Mouse (Mus musculus) forebrain, embryonic 16.5 days (tissue): ENCODE measurements around the gene Zfp933. TPM values are rescaled to one million over a fixed set of nuclear protein-coding genes. Genes with fewer than 3 reads are reported as not detected.
"Not testable (repeated sequence)": the region's sequence is repeated elsewhere in the genome, so short reads cannot be mapped to it uniquely, and the experiment has no call there.

ENCODE experiments used
- ATAC-seq: fragments of 200-750 bp; cut with Nextera tagmentation; 2 replicates; pipeline ENCODE4 v1.8.0; 2017; ENCODE audit warnings: mild to moderate bottlenecking, moderate library complexity
- H3K27ac ChIP-seq: fragments of 300-500 bp; sonication (generic); 2 replicates; pipeline ENCODE4 v1.5.1; 2014; ENCODE audit warnings: low read length, control low read depth
- H3K27me3 ChIP-seq: fragments of 300-500 bp; sonication (generic); replicated peaks from 2 replicates; pipeline ENCODE4 v1.6.1; 2014; ENCODE audit warnings: low read length; ENCODE audit not compliant: control insufficient read depth, insufficient read depth
- H3K36me3 ChIP-seq: fragments of 300-500 bp; sonication (generic); 2 replicates; pipeline ENCODE4 v1.6.1; 2014; ENCODE audit not compliant: control insufficient read depth, insufficient read depth
- H3K4me1 ChIP-seq: fragments of 300-500 bp; sonication (generic); replicated peaks from 2 replicates; pipeline ENCODE4 v1.6.1; 2014; ENCODE audit warnings: low read length; ENCODE audit not compliant: control insufficient read depth, insufficient read depth
- H3K4me2 ChIP-seq: fragments of 300-500 bp; sonication (generic); 2 replicates; pipeline ENCODE4 v1.6.1; 2014; ENCODE audit warnings: mild to moderate bottlenecking, low read length, control low read depth
- H3K4me3 ChIP-seq: fragments of 300-500 bp; sonication (generic); replicated peaks from 2 replicates; pipeline ENCODE4 v1.5.1; 2014; ENCODE audit warnings: mild to moderate bottlenecking, low read length, control low read depth
- H3K9ac ChIP-seq: fragments of 300-500 bp; sonication (generic); replicated peaks from 2 replicates; pipeline ENCODE4 v1.6.1; 2014; ENCODE audit warnings: low read depth, low read length, control low read depth
- H3K9me3 ChIP-seq: fragments of 300-500 bp; sonication (generic); 2 replicates; pipeline ENCODE4 v1.6.1; 2016; ENCODE audit warnings: low read length; ENCODE audit not compliant: control insufficient read depth
- whole genome bisulfite sequencing: fragments of 180-500 bp; shearing (Covaris S2); extraction: QIAGEN DNeasy Blood & Tissue Kit; methylation state at CpG from one replicate; pipeline ENCODE4 v1.1.7; 2014; 5-methylcytosine and 5-hydroxymethylcytosine counted together
- polyA plus RNA-seq: library from polyadenylated mRNA; unstranded; fragments of >200 nt; fragmentation: Nextera tagmentation; extraction: Ambion mirVana; gene quantifications from 2 replicates; pipeline ENCODE4 v1.2.1, GENCODE M21; 2015

Zfp933 gene
- polyA plus RNA-seq, 1 experiment from 2014 or later = 10.1 TPM

DNA sequence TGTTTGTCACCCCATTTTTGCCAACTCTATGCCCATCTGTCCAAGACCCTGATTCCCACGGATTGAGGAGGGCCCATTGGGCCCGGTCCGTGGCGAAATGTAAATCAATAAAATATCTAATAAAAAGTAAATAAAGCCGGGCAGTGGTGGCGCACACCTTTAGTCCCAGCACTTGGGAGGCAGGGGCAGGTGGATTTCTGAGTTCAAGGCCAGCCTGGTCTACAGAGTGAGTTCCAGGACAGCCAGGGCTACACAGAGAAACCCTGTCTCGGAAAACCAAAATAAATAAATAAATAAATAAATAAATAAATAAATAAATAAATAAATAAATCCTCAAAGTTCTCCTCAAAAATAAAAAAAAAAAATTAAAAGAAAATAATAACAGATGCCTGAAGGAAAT, 28.5 kb downstream of the Zfp933 start:
- not testable (repeated sequence) for ATAC-seq
- peaks cover 45% of the 10 kb centered on the region for H3K9me3 ChIP-seq

DNA sequence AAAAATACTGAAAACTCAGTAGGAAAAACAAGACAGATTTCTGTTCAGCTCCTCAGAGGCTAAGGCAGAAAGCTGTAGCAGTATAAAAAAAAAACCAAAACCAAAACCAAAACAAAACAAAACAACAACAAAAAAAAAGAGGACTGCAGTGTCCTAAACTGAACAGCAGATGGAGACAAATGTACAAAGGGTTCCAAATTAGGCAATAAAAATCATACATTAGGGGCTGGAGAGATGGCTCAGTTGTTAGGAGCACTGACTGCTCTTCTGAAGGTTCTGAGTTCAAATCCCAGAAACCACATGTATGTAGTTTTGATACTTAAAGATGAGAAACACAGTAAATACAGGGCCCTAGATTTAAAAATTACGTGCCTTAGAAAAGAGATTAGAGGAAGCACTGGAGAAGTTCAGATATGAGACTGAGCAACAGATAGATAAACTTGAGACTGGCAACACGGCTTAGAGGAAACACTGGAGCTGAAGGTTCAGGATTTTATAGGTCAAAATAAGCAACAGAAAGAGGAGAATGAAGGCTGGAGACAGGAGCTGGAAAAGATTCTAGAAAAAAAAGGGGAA, 33.5 kb downstream of the Zfp933 start:
- ATAC-seq = no peak
- Histone ChIP-seq H3K36me3 (no peaks in the 10 kb centered on the region), H3K9ac (no peak overlapping the region), H3K27ac (no peak overlapping the region), H3K9me3 (peaks cover 8% of the 10 kb centered on the region; the same call in 1 of the 2 replicates), H3K4me3 (no peak overlapping the region), H3K4me2 (no peak overlapping the region), H3K4me1 (no peaks in the 10 kb centered on the region), H3K27me3 (no peaks in the 10 kb centered on the region)
- 83% methylated on average over 2 of the region's 2 CpGs for WGBS

More for the DNA sequence above, 28.5 kb downstream of the Zfp933 start:
- not testable (repeated sequence) for H3K9ac ChIP-seq, H3K4me1 ChIP-seq, H3K4me2 ChIP-seq, H3K4me3 ChIP-seq, H3K27me3 ChIP-seq, H3K27ac ChIP-seq
- peaks cover 21% of the 10 kb centered on the region for H3K36me3 ChIP-seq
- 84% methylated on average over 7 of the region's 7 CpGs for WGBS

DNA sequence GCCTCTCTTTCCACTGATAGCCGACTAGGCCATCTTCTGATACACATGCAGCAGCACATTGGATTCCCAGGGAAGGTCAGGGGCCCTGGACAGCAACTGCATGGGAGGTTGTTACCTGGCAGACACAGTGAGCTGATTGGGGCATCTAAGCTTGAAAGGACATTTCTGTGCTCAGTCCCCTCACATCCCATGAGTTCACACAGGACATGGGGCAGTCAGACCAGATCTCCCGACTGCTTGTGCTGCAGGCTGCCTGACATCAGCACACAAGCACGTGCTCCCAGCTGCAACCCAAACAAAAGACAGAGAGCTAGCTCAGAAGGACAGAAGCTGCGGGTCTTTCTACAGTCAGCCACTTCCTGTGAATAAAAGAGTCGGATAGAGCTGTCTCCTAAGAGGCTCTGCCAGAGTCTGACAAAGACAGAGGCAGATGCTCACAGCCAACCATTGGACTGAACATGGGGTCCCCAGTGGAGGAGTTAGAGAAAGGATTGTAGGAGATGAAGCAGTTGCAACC, 34.9 kb downstream of the Zfp933 start:
- no peak overlapping the region for H3K9ac ChIP-seq
- no peak overlapping the region for H3K4me2 ChIP-seq
- H3K27me3 ChIP-seq = no peaks in the 10 kb centered on the region
- no peak overlapping the region for H3K4me3 ChIP-seq
- H3K4me1 ChIP-seq = no peaks in the 10 kb centered on the region
- 48% methylated on average over 5 of the region's 5 CpGs for WGBS
- peaks cover 8% of the 10 kb centered on the region; the same call in 1 of the 2 replicates for H3K9me3 ChIP-seq
- H3K27ac ChIP-seq = no peak overlapping the region
- ATAC-seq = no peak
- no peaks in the 10 kb centered on the region for H3K36me3 ChIP-seq

DNA sequence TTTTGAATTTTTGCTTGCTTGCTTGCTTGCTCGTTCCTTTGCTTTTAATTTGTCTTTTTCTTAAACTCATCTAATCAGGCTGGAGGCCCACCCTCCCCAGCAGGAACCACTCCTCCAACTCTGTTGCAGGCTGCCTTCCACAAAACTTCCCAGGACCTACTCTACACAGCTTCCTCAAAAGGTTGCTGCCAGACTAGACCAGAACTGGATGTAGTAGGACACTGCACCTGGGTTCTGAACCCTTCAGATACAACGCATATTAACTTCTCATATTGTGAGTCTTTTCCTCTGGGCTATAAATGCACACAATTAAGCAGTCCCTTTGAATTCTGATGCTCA, 38.2 kb downstream of the Zfp933 start:
- not testable (repeated sequence) for H3K27ac ChIP-seq, H3K9ac ChIP-seq, ATAC-seq, H3K4me1 ChIP-seq, H3K36me3 ChIP-seq, H3K9me3 ChIP-seq, H3K27me3 ChIP-seq
- Histone ChIP-seq H3K4me2 (peak overlapping the region; percentile 63), H3K4me3 (peak overlapping the region; percentile 48)
- 45% methylated on average over 2 of the region's 2 CpGs for WGBS

DNA sequence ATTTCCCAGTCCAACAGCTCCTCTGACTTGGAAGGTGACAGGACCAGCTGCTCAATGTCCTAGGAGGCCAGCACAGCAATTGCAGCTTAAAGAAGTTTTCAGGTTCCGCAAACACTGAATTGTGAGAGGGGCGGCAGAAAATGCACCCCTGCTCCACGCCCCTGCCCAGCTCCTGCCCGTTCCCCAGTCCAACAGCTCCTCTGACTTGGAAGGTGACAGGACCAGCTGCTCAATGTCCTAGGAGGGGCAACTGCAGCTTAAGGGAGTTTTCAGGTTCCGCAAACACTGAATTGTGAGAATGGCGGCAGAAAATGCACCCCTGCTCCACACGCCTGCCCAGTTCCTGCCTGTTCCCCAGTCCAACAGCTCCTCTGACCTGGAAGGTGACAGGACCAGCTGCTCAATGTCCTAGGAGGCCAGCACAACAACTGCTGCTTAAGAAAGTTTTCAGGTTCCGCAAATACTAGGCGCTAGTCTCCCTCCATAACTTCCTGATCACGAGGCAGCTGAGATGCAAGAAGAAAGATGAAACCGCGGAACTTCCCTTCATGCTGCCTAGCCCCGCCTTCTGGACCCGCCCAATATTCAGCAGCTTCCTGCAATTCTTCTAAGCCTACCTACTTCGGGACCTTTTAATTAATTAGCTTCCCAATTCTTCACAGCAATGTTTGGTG, 38.7 kb downstream of the Zfp933 start, which contains the start of gene Zfp984:
Zfp984 (minus strand) TSS at position 497 of the 674 bp plus-strand sequence.
- H3K27me3 ChIP-seq, ATAC-seq, H3K27ac ChIP-seq, H3K9me3 ChIP-seq, H3K4me1 ChIP-seq, H3K36me3 ChIP-seq: not testable (repeated sequence)
- Histone ChIP-seq H3K9ac (peak within 1 kb of the TSS; percentile 54), H3K4me3 (peak within 1 kb of the TSS; percentile 48), H3K4me2 (peak within 1 kb of the TSS; percentile 63)
- WGBS = 12% methylated on average over 15 of the region's 15 CpGs

DNA sequence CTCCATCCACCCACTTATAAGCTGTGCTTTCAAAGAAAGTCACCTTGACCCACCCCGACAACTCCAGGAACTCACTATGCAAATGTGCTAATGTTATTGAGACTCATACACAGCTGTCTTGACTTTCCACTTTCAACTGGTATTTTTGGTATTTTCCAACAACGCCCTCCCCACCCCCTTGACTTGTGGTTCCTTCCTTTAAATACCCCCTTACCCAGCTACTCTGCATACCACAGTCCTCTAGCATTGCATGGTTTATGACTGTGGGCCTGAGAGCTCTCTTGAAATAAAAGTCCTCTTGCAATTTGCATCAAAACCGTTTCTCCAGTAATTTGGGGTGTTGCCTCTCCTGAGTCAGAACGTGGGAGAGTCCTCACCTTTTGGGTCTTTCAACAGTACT, 39.7 kb downstream of the Zfp933 start:
- H3K9ac ChIP-seq, H3K4me1 ChIP-seq, ATAC-seq, H3K27ac ChIP-seq, H3K9me3 ChIP-seq, H3K27me3 ChIP-seq, H3K36me3 ChIP-seq, H3K4me3 ChIP-seq: not testable (repeated sequence)
- 80% methylated on average over 4 of the region's 4 CpGs for WGBS
- peak overlapping the region; percentile 63; the same call in 1 of the 2 replicates for H3K4me2 ChIP-seq

DNA sequence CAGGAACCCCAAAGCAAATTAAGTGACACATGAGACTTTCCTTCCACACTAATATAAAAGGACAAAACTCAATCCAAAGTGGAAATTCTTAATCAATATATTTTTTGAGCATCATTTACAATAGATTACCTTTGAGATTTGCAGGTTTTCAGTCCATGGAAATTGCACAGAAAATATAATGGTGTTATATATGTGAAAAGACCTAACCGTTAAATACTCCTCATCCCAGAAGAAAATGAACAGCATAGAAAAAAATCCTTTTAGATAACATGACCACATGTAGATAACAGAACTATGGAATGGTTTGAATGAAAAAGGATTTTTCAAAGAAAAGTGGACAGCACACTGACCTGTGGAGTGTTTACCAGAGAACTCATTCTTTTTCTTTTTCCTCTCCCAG, 52.9 kb downstream of the Zfp933 start:
- H3K27me3 ChIP-seq, H3K27ac ChIP-seq, ATAC-seq, H3K4me1 ChIP-seq, H3K4me2 ChIP-seq, H3K9ac ChIP-seq, H3K36me3 ChIP-seq, H3K4me3 ChIP-seq, H3K9me3 ChIP-seq: not testable (repeated sequence)
- WGBS = 93% methylated on average over 1 of the region's 1 CpGs

DNA sequence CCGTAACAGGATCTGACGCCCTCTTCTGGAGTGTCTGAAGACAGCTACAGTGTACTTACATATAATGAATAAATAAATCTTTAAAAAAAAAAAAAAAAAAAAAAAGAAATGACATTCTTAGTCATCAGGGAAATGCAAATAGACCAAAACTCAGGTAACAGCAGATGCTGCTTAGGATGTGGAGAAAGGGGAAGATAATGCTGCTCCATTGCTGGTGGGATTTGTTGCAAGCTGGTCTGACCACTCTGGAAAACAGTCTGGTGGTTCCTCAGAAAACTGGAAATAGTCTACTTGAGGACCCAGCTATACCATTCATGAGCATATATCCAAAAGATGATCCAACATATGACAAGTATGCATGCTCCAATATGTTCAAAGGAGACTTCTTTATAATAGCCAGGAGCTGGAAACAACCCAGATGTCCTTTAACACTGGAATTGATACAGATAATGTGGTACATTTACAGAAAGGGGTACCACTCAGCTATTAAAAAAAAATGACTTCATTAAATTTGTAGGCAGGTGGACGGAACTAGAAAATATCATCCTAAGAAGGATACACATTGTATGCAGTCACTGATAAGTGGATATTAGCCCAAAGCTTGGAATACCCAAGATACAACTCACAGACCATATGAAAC, 54.0 kb downstream of the Zfp933 start:
- H3K9ac ChIP-seq, H3K9me3 ChIP-seq, H3K4me2 ChIP-seq, H3K4me1 ChIP-seq, H3K27me3 ChIP-seq, H3K4me3 ChIP-seq, H3K36me3 ChIP-seq, H3K27ac ChIP-seq, ATAC-seq: not testable (repeated sequence)
- 92% methylated on average over 1 of the region's 3 CpGs for WGBS

DNA sequence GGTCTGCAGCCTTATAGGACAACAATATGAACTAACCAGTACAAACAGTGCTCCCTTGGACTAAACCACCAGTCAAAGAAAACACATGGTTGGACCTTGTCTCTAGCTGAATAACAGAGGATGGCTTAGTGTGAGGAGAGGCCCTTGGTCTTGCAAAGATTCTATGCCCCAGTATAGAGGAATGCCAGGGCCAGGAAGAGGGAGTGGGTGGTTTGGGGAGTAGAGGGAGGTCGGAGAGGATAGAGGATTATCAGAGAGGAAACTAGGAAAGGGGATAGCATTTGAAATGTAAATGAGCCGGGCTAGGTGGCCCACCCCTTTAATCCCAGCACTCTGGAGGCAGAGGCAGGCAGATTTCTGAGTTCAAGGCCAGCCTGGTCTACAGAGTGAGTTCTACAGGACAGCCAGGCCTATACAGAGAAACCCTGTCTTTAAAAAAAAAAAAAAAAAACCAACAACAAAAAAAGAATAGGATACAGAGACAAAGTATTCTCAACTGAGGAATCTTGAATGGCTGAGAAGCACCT, 54.7 kb downstream of the Zfp933 start:
- not testable (repeated sequence) for H3K4me2 ChIP-seq, ATAC-seq
- 66% methylated on average over 2 of the region's 2 CpGs for WGBS

More for the DNA sequence above, 54.7 kb downstream of the Zfp933 start:
- not testable (repeated sequence) for H3K4me3 ChIP-seq, H3K9ac ChIP-seq, H3K4me1 ChIP-seq, H3K9me3 ChIP-seq, H3K36me3 ChIP-seq, H3K27ac ChIP-seq, H3K27me3 ChIP-seq
